Mouse (Mus musculus): ENCODE measurements at regions not wholly inside any gene's neighbourhood (a gene's known extent, or its start where the extent isn't known, plus 50 kb on each side); places are given as distances from the start of the nearest gene placed in this dataset.

DNA sequence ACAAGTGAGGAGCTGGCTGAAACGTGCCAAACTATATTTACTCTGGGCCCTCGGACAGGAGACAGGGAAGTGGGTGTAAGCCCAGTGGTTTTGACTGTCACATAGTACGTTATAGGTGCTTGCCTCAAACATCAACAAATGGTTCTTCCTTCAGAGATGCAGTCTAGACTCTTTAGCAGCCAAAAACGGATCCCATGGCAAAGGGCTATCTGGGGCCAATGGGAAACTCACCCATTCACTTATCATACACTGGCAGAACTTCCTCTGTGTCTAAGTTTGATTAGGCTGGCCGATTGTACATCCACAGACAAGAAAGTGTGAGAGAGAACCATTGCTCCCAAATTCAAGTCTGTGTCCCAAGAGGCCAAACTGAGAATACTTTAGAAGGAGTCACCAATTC is 115.9 kb downstream of the Pja1 start:
- no peak for TF ChIP-seq POLR2A (IDR thresholded peaks at IDR 0.05; ENCODE audit: control insufficient read depth, low read depth, low read length)
- TF ChIP-seq CTCF (IDR thresholded peaks at IDR 0.05; ENCODE audit: control insufficient read depth, insufficient read depth, insufficient replicate concordance, low read depth, low read length), result no peak
